Mouse (Mus musculus): Measurements from ENCODE around the gene Klrb1b.
"Not testable (repeated sequence)": the region's sequence is repeated elsewhere in the genome, so short reads cannot be mapped to it uniquely, and the experiment has no call there.

Klrb1b gene

DNA sequence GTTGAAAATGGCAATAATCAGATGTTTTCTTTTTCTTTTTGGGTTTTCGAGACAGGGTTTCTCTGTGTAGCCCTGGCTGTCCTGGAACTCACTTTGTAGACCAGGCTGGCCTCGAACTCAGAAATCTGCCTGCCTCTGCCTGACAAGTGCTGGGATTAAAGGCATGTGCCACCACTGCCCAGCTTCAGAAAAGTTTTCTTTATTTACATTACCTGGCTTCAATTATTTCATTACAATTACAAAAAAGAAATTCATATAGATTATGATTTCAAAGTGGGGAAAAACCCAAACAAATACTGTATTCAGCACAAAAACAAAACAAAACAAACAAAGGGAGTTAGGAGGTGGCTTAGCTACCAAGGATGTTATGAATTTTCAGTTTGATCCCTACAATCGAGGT, 14.5 kb upstream of the Klrb1b start:
- DNase-seq: not testable (repeated sequence)

GRCm38 (mm10) chr6:128839921-128840320, 13.8 kb upstream of the Klrb1b start:
- DNase-seq: peak; percentile 10

- peak; percentile 95 for DNase-seq
These were observed 13.2 kb upstream of the Klrb1b start for GRCm38 (mm10) chr6:128839266-128839771.

GRCm38 (mm10) chr6:128838342-128839265, 12.5 kb upstream of the Klrb1b start:
- peak; percentile 94 for DNase-seq

GRCm38 (mm10) chr6:128837454-128838341, 11.6 kb upstream of the Klrb1b start:
- peak; percentile 49 for DNase-seq

DNA sequence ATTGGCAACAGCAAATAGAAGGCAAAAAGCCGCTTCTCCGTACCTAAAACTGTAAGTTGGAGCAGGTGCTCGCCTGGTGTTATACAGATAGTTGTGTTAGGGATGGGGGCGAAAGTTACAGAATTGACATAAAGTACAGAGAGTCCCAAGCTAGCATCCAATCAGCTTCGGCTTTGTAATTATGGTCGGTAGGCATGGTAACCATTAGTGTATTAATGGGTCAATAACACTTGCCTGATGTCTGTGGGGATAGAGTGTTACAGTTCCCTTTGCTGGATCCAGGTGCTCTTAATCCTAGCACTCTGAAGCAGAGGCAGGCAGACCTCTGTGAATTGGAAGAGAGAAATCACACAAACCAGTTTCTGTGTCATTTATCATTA, 10.8 kb upstream of the Klrb1b start:
- DNase-seq: no peak

DNA sequence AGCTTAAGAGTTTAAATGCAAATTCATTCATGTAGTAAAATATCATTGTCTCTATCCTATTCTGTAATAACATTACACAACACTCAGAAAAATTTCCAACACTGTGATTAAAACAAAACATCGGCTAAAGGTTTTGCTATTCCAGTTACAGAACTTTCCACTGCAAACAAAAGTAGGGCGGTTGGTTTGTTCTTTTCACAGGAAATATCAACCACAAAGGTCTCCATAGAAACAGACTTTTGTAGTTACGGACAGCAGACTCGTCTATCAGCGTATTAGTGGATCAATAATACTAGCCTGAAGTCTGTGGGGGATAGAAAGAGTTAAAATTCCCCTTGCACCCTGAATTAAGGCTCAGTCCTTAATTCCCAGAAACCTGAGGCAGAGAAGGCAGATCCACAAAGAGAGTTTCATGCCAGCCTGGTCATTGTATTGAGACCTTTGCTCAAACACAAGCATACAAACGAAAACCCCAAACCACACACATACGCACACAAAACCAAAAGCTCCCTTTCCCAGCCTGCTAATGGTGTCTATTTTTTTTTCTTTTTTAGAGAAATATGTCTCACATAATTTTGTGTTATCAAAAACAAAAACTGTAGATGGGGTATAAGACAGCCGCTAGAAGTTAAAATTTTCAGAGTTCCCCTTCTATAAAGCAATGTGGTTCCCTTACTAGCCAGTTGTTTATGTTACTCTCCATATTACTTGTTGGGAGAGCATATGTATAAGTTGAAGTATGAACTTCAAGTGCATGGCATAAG, 10.2 kb upstream of the Klrb1b start:
- no peak for DNase-seq

- peak; percentile 20 for DNase-seq
These were observed 9.4 kb upstream of the Klrb1b start for GRCm38 (mm10) chr6:128835571-128835970.

DNA sequence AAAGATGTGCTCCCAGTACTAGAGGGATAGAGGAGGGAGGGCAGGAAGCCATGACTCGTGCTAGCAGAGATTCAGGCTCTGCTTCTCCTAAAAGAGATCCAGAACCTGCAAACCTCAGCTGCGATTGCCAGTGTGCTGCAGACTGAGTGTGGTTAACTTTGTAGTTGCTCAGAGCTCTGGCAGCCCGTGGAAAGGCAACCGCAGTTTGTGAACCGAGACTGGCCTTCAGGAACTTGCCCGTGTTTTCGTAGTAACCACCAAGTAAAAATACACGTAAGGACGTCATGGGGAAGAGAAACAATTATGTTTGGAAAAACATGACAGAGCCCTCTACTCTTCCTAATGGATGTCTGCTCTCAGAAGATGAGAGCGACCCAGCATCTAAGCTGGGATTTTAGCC, 6.9 kb upstream of the Klrb1b start:
- no peak for DNase-seq

GRCm38 (mm10) chr6:128829837-128830236, 3.7 kb upstream of the Klrb1b start:
- no peak for DNase-seq

- DNase-seq: no peak
These were observed 650 bp upstream of the Klrb1b start for GRCm38 (mm10) chr6:128826781-128827180.

- no peak for DNase-seq
These were observed 7.9 kb downstream of the Klrb1b start for GRCm38 (mm10) chr6:128818083-128818802.

GRCm38 (mm10) chr6:128808532-128808931, 17.6 kb downstream of the Klrb1b start:
- DNase-seq: peak; percentile 61

GRCm38 (mm10) chr6:128807021-128807420, 19.1 kb downstream of the Klrb1b start:
- DNase-seq: peak; percentile 13

- DNase-seq: peak; percentile 74
These were observed 21.1 kb downstream of the Klrb1b start for GRCm38 (mm10) chr6:128804823-128805640.

GRCm38 (mm10) chr6:128802999-128803857, 22.9 kb downstream of the Klrb1b start:
- DNase-seq: peak; percentile 97

DNA sequence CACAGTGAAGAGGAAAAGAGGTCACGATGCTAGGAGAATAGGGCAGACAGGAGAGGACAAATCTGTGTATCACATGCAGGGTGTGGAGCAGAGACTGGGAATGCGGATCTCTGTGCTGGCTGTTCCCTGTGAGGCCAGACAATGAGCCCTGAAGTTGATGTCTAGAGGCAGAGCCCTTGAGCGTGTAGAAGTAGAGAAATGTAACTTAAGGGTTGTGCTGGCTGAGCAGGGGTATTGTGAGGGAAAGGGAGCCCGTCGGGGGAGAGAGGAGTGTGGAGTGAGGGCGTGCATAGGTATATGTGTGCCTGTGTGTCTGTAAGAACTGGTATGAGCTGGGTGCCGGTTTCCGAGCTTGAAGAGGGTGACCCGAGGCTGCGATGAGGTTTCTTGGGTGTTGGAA, 23.6 kb downstream of the Klrb1b start:
- DNase-seq: no peak

GRCm38 (mm10) chr6:128800696-128801095, 25.4 kb downstream of the Klrb1b start:
- DNase-seq: not testable (repeated sequence)

DNA sequence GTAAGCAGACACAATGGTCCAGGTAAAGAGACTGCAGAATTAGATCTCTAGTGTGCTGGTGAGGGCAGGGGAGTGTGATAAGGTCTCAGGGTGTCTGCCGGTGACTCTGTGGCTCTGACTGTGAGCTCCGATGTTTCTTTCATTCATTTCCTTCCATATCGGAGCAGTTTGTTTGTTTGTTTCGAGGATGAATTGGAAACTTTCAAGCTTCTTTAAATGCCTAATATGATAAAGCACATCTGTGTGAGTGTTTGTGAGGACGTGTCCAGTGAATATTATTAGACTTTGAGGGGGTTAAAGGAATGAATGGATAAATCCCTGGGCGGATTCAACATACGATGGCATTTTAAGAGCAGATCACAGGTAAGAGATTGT, 26.2 kb downstream of the Klrb1b start:
- no peak for DNase-seq

Data from lung, postnatal 10 days (tissue).